Mouse (Mus musculus) heart, adult 11 months (tissue): ENCODE measurements at regions not wholly inside any gene's neighbourhood (a gene's known extent, or its start where the extent isn't known, plus 50 kb on each side); places are given as distances from the start of the nearest gene placed in this dataset.

Experiments
- DNase-seq: peaks from one replicate; pipeline ENCODE4 v3.0.0; 2022

DNA sequence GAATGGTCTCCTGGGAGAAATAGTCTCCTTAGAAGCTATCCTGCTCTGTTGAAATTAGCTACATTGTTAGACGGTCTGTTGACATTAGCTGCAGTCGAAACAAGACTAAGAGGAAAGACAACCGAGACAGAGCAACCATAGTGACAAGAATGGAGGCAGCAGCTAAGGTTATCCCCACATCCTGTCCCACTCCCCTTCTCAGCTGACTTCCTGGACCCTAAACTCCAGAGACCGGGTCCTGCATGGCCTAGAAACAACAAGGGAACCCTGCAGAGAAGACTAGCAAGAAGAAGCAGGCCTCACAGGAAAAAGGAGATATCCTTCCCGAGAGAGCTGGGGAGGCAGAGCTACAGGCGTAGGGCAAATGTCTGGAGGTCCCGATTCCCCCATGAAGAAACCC is 102.0 kb downstream of the Fam168b start:
- peak; percentile 68 for DNase-seq

GRCm38 (mm10) chr1:34742234-34742633 is 100.6 kb downstream of the Fam168b start:
- DNase-seq: peak; percentile 13

DNA sequence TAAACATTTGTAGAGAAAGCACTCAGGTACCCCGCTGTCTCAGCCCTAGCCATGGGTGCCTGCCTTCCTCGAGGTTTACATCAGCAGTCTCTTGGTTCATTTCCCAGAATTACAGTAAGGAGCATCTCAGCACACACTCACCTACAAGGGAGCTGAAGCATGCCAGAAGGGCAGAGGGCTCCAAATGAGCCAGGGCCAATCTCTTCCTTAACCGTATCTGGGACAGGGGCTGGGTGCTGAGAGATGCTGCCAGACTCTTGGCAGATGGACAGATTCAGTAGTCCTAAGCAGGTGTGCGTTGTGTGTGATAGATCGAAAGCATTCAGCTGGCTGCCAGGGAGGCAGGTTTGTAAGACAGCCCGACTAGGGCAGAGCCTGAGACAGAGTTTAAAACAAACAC is 97.0 kb downstream of the Fam168b start:
- DNase-seq: peak; percentile 78

DNA sequence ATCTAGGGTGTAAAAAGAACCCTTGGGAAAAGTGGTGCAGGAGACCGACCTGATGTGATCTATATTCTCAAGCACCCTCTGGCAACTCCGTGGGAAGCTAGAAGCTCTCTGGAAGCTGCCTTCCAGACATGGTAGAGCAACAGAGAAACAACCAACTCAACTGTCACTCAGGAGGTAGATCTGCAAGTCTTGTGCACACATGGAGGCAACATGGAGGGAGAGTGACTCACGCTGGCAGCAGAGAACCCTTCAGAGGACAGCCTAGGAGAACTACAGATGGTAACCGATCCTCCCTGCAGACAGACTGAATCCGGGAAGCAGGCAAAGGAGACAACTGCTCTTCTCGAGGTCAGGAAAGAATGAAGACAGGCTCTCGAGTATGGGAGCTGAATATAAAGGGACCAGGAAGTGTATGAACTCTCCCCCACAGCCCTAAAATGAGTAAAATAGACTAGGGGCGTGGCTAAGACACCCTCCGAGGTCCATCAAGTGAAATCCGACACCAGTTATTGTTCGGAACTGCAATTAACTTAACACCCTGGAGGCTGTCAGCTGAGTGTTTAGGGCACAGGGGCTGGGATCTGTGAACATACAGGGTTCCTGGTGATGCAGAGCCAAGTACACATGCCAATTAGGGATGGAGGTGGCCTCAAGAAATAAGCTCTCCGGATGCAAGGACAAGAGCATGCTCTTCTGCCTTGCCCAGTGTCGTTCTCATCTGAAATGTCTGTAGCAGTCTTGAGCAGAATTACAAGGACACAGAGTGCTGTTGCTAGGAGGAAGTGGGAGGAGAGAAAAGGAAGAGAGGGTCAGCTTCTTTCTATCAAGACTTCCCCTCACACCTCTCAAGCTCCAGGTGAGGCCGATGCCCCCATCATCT is 93.5 kb downstream of the Fam168b start:
- DNase-seq: peak; percentile 59

DNA sequence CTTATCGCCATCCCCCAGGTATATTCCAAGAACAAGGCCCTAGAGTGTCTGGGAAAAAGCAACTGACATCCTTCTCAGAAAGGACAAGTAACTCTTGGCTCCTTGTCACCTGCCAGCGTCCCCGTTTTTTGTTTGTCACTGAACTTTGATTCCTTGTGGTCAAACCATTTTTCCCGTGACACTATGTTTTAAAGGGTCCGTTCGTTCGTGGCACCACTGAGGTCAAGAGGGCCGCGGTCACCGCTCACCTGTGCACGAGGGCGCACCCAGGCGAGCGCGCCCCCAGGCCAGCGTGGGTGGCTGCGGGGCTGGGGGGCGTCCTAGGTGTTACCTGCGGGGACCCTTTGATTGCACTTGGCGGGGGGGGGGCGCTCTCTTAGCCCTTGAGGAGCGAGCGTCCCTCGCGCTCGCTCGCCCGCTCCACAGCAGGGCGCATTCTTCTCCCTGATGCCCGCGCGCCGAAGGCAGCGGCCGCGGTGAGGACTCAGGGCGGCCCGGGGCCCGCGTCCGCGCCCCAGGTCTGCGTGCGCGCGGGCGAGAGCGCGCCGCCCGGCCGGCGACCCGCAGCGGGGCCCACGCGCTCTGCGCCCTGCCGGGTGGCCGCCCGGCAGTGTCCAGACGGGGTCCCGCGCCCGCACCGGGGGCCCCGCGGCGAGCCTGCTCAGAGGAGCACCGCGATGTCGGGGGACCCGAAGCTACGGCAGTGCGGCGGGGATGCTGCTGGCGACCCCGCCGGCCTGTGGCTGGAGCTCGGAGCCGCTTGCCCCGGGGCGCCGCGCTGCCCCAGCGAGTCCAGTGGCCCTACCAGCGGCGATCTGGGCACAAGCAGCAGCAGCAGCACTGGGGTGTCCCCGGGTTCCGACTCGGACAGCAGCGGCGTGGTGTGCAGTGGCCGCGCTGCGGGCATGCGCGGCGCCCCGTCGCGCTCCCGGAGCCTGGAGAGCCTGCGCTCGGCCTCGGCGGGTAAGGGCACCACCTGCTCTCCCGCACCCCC is 92.5 kb downstream of the Fam168b start:
- peak; percentile 78 for DNase-seq

GRCm38 (mm10) chr1:34751128-34751527 is 91.7 kb downstream of the Fam168b start:
- peak; percentile 55 for DNase-seq

DNA sequence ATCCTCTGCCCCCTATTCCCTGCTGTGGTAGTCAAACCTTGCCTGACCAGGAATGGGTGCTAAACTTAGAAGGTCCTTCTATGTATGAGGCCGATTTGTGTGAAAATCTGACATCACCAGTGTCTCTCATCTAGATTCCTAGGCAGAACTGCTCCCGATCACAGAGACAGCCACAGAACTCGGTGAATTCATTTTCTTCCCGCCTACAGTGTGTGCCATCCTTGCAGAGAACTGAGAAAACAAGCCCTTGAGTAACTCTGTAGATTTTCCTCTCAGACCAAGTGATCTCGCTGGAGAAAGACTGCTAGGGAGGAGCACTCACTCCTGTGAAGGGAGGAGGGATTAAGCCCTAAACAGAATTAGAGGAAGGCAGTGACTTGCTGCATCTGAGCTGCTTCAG is 89.3 kb downstream of the Fam168b start:
- peak; percentile 22 for DNase-seq

- no peak for DNase-seq
These were observed 82.3 kb downstream of the Fam168b start for GRCm38 (mm10) chr1:34760547-34760946.

GRCm38 (mm10) chr1:34761436-34761835 is 81.4 kb downstream of the Fam168b start:
- DNase-seq: peak; percentile 55

GRCm38 (mm10) chr1:34761870-34762269 is 81.0 kb downstream of the Fam168b start:
- DNase-seq: peak; percentile 58
